Mouse (Mus musculus): ENCODE results near the gene Htr1d. TPM values are rescaled to one million over a fixed set of nuclear protein-coding genes. Genes with fewer than 3 reads are reported as not detected.

The Htr1d gene
- total RNA-seq, 1 experiment from 2014 or later = not detected

DNA sequence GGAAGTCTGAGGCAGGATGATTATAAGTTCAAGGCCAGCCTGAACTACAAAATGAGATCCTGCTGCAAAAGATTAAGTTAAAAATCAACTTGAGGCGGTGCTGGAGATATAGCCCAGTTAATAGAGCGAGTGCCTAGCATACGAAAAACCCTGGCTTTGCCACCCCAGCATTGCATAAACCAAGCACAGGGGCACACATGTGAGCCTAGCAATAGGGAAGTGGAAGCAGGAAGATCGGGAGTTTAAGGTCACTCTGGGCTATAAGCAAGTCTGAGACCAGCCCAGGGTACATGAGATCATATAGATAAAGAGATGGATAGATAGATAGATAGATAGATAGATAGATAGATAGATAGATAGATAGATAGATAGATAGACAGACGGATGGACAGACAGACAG is 26.5 kb downstream of the Htr1d start:
- no peak for ATAC-seq (ENCODE audit: extremely low read depth, insufficient number of reproducible peaks, low FRiP score, poor library complexity, severe bottlenecking)

GRCm38 (mm10) chr4:136450271-136450670 is 26.9 kb downstream of the Htr1d start:
- ATAC-seq (ENCODE audit: extremely low read depth, insufficient number of reproducible peaks, low FRiP score, poor library complexity, severe bottlenecking) = no peak

- ATAC-seq (ENCODE audit: extremely low read depth, insufficient number of reproducible peaks, low FRiP score, poor library complexity, severe bottlenecking) = no peak
Observed at GRCm38 (mm10) chr4:136451564-136451963, 28.2 kb downstream of the Htr1d start.

DNA sequence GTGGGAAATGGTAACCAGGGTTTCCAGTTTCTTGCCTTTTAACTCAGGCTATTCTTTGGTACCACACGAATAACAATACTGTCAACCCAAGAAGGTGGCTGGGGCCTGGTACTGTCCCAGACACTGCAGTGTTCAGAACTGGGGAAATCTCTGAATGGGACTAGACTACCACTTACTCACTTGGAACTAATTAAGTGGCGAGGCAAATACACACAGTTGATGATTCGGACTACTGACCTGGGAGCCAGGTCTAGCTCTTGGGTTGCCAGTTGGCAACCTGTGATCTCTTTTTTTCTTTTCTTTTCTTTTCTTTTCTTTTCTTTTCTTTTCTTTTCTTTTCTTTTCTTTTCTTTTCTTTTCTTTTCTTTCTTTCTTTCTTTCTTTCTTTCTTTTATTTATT is 29.0 kb downstream of the Htr1d start:
- ATAC-seq (ENCODE audit: extremely low read depth, insufficient number of reproducible peaks, low FRiP score, poor library complexity, severe bottlenecking) = no peak

- no peak for ATAC-seq (ENCODE audit: extremely low read depth, insufficient number of reproducible peaks, low FRiP score, poor library complexity, severe bottlenecking)
Observed at GRCm38 (mm10) chr4:136452792-136453191, 29.5 kb downstream of the Htr1d start.

DNA sequence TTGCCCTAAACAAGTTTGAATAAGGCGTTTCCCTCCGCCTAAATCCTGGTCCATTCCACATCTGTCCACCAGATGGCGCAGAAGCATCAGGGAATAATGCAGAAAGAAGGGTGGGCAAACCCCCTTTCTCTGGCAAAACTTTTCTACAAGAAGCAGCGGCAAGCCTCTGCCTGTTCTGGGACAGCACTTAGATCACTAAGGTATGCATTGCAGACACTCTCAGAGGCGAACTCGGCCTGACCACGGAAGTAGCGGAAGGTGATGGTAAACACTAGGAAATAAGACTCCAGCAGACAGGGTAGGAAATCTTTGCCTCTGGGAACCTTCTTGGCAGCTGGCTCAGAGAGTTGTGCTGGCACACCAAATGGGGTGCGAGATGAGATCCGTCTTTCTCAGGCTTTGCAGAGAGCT is 31.5 kb downstream of the Htr1d start:
- 0 out of 2 replicates have a peak, but pooled peaks have one; percentile 32 for ATAC-seq (ENCODE audit: extremely low read depth, insufficient number of reproducible peaks, low FRiP score, poor library complexity, severe bottlenecking)

GRCm38 (mm10) chr4:136456516-136457218 is 33.3 kb downstream of the Htr1d start:
- no peak for ATAC-seq (ENCODE audit: extremely low read depth, insufficient number of reproducible peaks, low FRiP score, poor library complexity, severe bottlenecking)

- ATAC-seq (ENCODE audit: extremely low read depth, insufficient number of reproducible peaks, low FRiP score, poor library complexity, severe bottlenecking) = no peak
Observed at GRCm38 (mm10) chr4:136458276-136458675, 35.0 kb downstream of the Htr1d start.

DNA sequence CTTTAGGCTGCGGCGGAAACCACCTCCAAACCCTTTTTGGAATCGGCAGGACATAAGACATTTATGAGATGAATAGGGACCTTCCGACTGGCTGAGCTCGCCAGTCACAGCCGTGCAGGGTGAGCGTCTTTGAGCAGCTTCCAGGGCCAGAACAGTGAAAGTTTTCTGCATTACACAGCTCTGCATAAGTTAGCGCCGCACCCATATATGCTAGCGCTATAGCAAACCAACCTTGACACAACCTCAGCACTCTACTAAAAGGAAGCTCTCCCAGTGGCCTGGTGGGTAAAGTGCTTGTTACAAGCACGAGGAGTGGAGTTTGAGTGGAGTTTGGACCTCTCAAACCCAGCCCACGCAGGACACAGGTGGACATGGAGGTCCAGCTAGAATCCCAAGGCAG is 35.9 kb downstream of the Htr1d start:
- ATAC-seq (ENCODE audit: extremely low read depth, insufficient number of reproducible peaks, low FRiP score, poor library complexity, severe bottlenecking) = no peak

DNA sequence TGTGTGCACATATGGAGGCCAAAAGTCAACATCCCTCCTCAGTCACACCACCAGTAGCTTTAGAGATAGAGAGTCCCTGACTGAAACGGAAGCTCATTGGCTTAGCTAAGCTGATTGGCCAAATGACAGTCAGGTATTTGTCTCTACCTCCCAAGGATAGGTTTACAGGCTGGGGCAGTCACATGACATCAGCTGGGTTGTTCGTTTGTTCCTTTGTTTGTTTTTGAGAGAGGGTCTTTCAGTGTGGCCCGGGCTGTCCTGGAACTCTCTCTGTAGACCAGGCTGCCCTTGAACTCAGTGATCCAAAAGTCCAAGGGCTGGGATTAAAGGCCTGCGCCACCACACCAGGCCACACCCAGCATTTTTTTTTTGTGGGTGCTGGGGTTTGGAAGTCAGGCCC is 37.9 kb downstream of the Htr1d start:
- ATAC-seq (ENCODE audit: extremely low read depth, insufficient number of reproducible peaks, low FRiP score, poor library complexity, severe bottlenecking) = no peak

DNA sequence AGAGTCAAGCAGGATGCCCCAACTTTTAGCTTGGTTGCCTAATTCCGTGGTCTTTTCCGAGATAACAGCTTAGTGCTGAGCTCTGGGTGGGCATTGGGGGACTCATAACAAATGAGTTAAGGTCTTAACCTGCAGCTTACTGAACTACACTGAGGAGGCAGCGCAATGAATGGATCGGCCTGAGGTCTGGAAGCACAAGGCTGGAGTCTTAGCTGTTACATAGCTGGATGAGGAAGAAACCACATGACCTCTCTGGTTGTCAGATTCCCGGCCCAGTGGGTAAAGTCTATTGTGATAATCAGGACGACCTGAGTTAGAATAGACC is 38.4 kb downstream of the Htr1d start:
- ATAC-seq (ENCODE audit: extremely low read depth, insufficient number of reproducible peaks, low FRiP score, poor library complexity, severe bottlenecking) = no peak

- ATAC-seq (ENCODE audit: extremely low read depth, insufficient number of reproducible peaks, low FRiP score, poor library complexity, severe bottlenecking) = no peak
Observed at GRCm38 (mm10) chr4:136462086-136462838, 38.9 kb downstream of the Htr1d start, which contains the start of gene 6030445D17Rik. Gene 6030445D17Rik, plus strand, starts transcription at chr4:136462250.

- no peak for ATAC-seq (ENCODE audit: extremely low read depth, insufficient number of reproducible peaks, low FRiP score, poor library complexity, severe bottlenecking)
Observed at GRCm38 (mm10) chr4:136462839-136463178, 39.5 kb downstream of the Htr1d start.

DNA sequence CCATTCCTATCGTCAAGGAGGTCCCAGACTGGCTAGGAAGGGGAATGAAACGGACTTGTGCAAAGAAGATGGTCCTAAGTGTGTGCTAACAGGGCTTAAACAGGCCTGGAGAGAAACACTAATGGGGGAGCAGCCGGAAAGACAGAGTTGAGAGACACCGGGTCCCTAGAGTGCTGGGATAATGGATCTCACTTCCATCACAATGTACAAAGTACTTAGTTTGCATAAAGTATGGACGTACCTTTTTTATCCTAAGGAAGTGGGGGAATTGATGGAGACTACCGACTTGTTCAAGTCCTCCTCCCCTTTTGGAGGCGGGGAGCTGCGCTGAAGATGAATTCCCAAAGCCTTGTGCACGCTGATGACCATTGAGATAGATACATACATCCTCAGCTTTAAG is 40.1 kb downstream of the Htr1d start:
- no peak for ATAC-seq (ENCODE audit: extremely low read depth, insufficient number of reproducible peaks, low FRiP score, poor library complexity, severe bottlenecking)

DNA sequence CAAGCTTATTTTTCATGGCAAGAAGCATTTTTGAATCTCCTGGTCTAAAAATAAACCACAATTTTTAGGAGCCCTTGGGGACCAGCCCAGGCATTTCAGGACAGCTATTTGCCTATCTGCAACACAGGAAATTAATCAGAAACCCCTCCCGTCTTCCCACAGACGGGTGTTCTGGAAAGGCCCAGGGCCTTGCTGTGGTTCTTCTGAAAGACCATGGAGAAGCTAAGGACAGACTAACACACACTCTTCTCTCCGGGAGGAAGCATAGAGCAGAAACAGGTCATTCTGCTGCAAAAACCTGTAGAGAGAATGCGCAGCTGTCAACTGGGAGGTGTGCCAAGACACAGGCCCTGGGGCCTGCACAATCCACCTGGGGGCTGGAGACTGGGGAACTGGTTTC is 42.9 kb downstream of the Htr1d start:
- no peak for ATAC-seq (ENCODE audit: extremely low read depth, insufficient number of reproducible peaks, low FRiP score, poor library complexity, severe bottlenecking)

DNA sequence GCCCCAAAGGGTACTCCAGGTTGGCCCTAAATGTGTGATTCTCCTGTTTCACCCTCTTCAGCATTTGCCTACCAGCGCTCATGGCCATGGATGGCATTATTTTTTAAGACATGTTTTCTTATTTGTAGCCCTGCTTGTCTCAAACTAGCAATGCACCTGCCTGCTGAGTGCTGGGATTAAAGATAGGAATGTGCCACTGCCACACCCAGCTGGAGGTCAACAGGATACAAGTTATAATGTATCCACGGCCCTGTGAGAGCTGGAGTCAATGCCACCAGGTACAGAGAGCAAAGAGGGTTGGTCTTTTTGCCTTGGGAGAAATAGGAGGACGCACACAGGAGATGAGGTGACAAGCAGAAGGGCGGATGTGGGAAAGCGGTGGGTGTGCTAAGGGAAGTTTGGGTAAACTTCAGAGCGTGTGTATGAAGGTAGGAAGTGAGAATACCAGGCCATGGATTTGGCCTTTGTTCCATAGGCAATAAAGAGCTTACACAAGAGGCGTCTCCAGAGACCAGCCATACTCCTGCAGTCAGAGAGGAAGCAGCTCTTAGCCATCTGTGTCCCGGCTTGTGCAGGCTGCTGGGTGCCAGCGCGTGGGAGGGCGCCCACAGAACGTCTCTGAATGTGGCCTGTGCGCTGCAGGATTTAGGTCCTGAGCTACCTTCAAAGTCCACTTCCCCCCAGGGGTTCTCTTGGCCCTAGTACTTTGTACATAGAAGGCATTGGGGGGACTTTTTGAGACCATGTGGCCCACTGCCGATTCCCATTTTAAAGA is 45.4 kb downstream of the Htr1d start:
- ATAC-seq (ENCODE audit: extremely low read depth, insufficient number of reproducible peaks, low FRiP score, poor library complexity, severe bottlenecking) = no peak

DNA sequence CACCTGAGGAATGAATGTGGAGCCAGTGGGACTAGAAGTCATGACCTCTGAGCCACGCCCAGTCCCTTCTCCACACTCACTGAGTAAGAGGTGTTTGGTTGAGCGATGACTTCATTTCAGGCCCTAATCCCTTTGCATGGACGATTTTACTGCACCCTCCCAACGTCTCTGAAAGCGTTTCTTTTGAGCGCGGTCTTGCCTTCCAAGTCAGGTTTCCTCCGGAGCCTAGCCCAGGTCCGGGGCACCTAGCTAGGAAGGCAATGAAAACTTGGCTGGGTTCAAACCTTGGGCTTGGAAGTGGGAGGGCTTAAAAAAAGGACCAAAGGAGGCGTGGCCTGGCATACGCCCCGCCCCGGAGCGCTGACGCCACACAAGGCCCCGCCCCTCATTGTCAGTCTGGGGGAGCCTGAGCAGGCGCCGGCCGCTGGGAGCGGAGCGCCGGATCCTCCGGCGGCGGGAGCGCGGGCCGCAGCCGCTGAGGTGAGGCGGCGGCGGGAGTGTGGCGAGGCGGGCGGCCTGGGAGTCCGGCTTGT is 46.1 kb downstream of the Htr1d start, which contains the start of gene Luzp1:
TSS of gene Luzp1 (plus strand) at position 391 of the 533 bp plus-strand sequence.
- peak; percentile 75 for ATAC-seq (ENCODE audit: extremely low read depth, insufficient number of reproducible peaks, low FRiP score, poor library complexity, severe bottlenecking)

- no peak for ATAC-seq (ENCODE audit: extremely low read depth, insufficient number of reproducible peaks, low FRiP score, poor library complexity, severe bottlenecking)
Observed at GRCm38 (mm10) chr4:136469941-136470346, 46.6 kb downstream of the Htr1d start.

- no peak for ATAC-seq (ENCODE audit: extremely low read depth, insufficient number of reproducible peaks, low FRiP score, poor library complexity, severe bottlenecking)
Observed at GRCm38 (mm10) chr4:136470347-136471071, 47.2 kb downstream of the Htr1d start.

Data from neutrophil, adult 5-6 weeks (primary cell).